Mouse (Mus musculus): Measurements from ENCODE around the gene Ppp4c. TPM values are rescaled to one million over a fixed set of nuclear protein-coding genes. Genes with fewer than 3 reads are reported as not detected.

Ppp4c gene
- polyA plus RNA-seq (2021; fragmentation: Nextera tagmentation): 52.4 and 61.8 TPM in 2 replicates
- long read RNA-seq, experiment 1, transcript Ppp4c-201 (9 exons, 1,359 nt): major isoform, 50 of 62 reads
- long read RNA-seq, experiment 1, partial matches to known transcripts: 4 of 62 reads
- long read RNA-seq, experiment 1, other reads (novel, unspliced or antisense): 5 of 62 reads
- long read RNA-seq, experiment 2, transcript Ppp4c-211 (8 exons, 1,400 nt): minor isoform, 8 of 143 reads
- long read RNA-seq, experiment 2, transcript Ppp4c-201 (9 exons, 1,359 nt): major isoform, 112 of 143 reads
- long read RNA-seq, experiment 2, partial matches to known transcripts: 0 of 143 reads
- long read RNA-seq, experiment 2, other reads (novel, unspliced or antisense): 19 of 143 reads

GRCm38 (mm10) chr7:126791851-126792720, at the start of gene Ppp4c:
Gene Ppp4c (minus strand): TSS chr7:126792496.

DNA sequence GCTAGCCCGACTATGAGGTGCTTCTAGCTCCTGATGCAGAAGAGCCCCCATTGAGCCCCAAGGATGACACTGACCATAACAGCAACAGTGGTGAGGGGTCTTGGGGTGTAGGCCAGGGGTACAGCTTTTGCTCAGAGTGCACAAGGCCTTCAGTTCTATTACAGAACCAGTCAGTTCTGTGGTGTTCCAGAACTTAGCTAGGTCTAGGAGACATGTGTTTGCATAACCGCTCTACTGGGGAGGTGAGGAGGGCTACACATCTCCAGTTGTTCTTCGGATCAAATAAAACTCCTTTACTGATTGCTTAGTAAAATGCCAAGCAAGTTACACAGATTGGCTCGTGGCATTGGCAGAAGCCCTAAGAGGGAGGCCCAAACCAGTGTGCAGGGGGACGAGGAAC, 39.2 kb upstream of the Ppp4c start, which contains the start of gene 4930451I11Rik:
Gene 4930451I11Rik, minus strand, starts transcription at position 101 of the 400 bp plus-strand sequence.

GRCm38 (mm10) chr7:126797411-126798126, 5.3 kb upstream of the Ppp4c start, which contains the start of gene Fam57b:
Gene Fam57b (plus strand): TSS chr7:126797668.

DNA sequence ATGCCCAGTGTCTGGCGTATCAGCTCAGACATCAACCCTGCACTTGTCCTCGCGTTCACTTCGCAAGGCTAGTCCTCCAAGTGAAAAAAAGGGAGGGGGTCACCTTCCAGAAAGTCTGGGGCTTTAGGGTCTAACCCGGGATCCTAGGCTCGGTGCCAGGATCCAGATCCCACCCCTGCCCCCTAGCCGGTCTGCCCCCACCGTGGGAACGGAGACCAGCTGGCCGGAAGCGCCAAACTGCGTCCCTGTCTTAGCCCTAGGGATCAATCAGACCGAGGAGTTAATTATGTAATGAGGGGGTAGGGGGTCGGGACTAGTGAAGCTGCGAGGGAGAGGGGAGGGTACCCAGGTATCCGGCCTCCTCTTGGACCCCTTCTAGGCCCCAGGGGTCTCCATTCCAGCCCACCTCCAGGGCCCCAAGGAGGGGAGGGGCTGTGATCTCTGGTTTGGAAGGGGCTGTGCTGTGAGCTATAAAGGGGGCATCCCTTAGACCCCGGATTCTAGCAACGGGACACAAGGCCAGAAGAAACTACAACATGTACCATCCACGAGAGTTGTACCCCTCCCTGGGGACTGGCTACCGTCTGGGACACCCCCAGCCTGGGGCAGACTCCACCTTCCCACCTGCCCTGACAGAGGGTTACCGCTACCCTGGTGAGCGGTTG, 11.2 kb downstream of the Ppp4c start, which contains the start of gene Tbx6:
Gene Tbx6, plus strand, starts transcription at position 513 of the 665 bp plus-strand sequence.

GRCm38 (mm10) chr7:126776598-126777057, 15.7 kb downstream of the Ppp4c start, which contains the start of gene Ypel3:
Gene Ypel3 (plus strand): TSS chr7:126776955.

GRCm38 (mm10) chr7:126766201-126766600, 26.1 kb downstream of the Ppp4c start, which contains the start of gene Gdpd3:
Gene Gdpd3 (plus strand): TSS chr7:126766334.

GRCm38 (mm10) chr7:126759050-126759671, 33.1 kb downstream of the Ppp4c start, which contains the start of gene Mapk3:
Gene Mapk3 (plus strand): TSS chr7:126759601.

Other genes with a start within 250 kb of the Ppp4c start
- gene Eif3c, start 226.1 kb downstream of the Ppp4c start, polyA plus RNA-seq (2021; fragmentation: Nextera tagmentation): 220 and 222 TPM in 2 replicates
- 0.18 and 0.43 TPM in 2 replicates for gene Apobr, start 207.6 kb downstream of the Ppp4c start, polyA plus RNA-seq (2021; fragmentation: Nextera tagmentation)
- gene Cln3, start 206.7 kb downstream of the Ppp4c start, polyA plus RNA-seq (2021; fragmentation: Nextera tagmentation): 14.4 and 15.6 TPM in 2 replicates
- not detected in 2 replicates for gene Il27, start 197.6 kb downstream of the Ppp4c start, polyA plus RNA-seq (2021; fragmentation: Nextera tagmentation)
- 23.0 and 25.6 TPM in 2 replicates for gene Nupr1, start 161.6 kb downstream of the Ppp4c start, polyA plus RNA-seq (2021; fragmentation: Nextera tagmentation)
- gene Sgf29, start 143.2 kb downstream of the Ppp4c start, polyA plus RNA-seq (2021; fragmentation: Nextera tagmentation): 29.6 and 29.9 TPM in 2 replicates
- 11.5 and 17.2 TPM in 2 replicates for gene Sult1a1, start 116.1 kb downstream of the Ppp4c start, polyA plus RNA-seq (2021; fragmentation: Nextera tagmentation)
- 280 and 281 TPM in 2 replicates for gene Bola2, start 97.1 kb downstream of the Ppp4c start, polyA plus RNA-seq (2021; fragmentation: Nextera tagmentation)
- gene Slx1b, start 96.7 kb downstream of the Ppp4c start, polyA plus RNA-seq (2021; fragmentation: Nextera tagmentation): 6.3 and 7.9 TPM in 2 replicates
- gene Coro1a, start 84.7 kb downstream of the Ppp4c start, polyA plus RNA-seq (2021; fragmentation: Nextera tagmentation): 113 and 139 TPM in 2 replicates
- gene Mapk3, start 32.9 kb downstream of the Ppp4c start, polyA plus RNA-seq (2021; fragmentation: Nextera tagmentation): 44.9 and 49.7 TPM in 2 replicates
- 0.65 TPM in 1 of 2 replicates, not detected in the other for gene Gdpd3, start 26.2 kb downstream of the Ppp4c start, polyA plus RNA-seq (2021; fragmentation: Nextera tagmentation)
- 240 and 274 TPM in 2 replicates for gene Ypel3, start 15.5 kb downstream of the Ppp4c start, polyA plus RNA-seq (2021; fragmentation: Nextera tagmentation)
- not detected in 2 replicates for gene Tbx6, start 11.0 kb downstream of the Ppp4c start, polyA plus RNA-seq (2021; fragmentation: Nextera tagmentation)
- gene Fam57b, start 5.2 kb upstream of the Ppp4c start, polyA plus RNA-seq (2021; fragmentation: Nextera tagmentation): 4.4 and 5.3 TPM in 2 replicates
- gene 4930451I11Rik, start 39.1 kb upstream of the Ppp4c start, polyA plus RNA-seq (2021; fragmentation: Nextera tagmentation): not detected in 2 replicates
- gene Doc2a, start 54.9 kb upstream of the Ppp4c start, polyA plus RNA-seq (2021; fragmentation: Nextera tagmentation): 6.7 and 7.2 TPM in 2 replicates
- 2.4 and 3.8 TPM in 2 replicates for gene Hirip3, start 69.5 kb upstream of the Ppp4c start, polyA plus RNA-seq (2021; fragmentation: Nextera tagmentation)
- gene Ino80e, start 69.9 kb upstream of the Ppp4c start, polyA plus RNA-seq (2021; fragmentation: Nextera tagmentation): 46.0 and 48.1 TPM in 2 replicates
- 8.2 and 10.1 TPM in 2 replicates for gene Taok2, start 92.2 kb upstream of the Ppp4c start, polyA plus RNA-seq (2021; fragmentation: Nextera tagmentation)
- gene Tmem219, start 130.4 kb upstream of the Ppp4c start, polyA plus RNA-seq (2021; fragmentation: Nextera tagmentation): 28.6 and 32.5 TPM in 2 replicates
- gene Kctd13, start 136.4 kb upstream of the Ppp4c start, polyA plus RNA-seq (2021; fragmentation: Nextera tagmentation): 262 and 282 TPM in 2 replicates
- 10.4 and 12.0 TPM in 2 replicates for gene Asphd1, start 157.1 kb upstream of the Ppp4c start, polyA plus RNA-seq (2021; fragmentation: Nextera tagmentation)
- gene Sez6l2, start 158.1 kb upstream of the Ppp4c start, polyA plus RNA-seq (2021; fragmentation: Nextera tagmentation): 70.3 and 76.4 TPM in 2 replicates
- 205 and 220 TPM in 2 replicates for gene Cdipt, start 183.4 kb upstream of the Ppp4c start, polyA plus RNA-seq (2021; fragmentation: Nextera tagmentation)
- gene Cdiptos, start 183.6 kb upstream of the Ppp4c start, polyA plus RNA-seq (2021; fragmentation: Nextera tagmentation): 0.46 and 0.93 TPM in 2 replicates
- gene Mvp, start 222.1 kb upstream of the Ppp4c start, polyA plus RNA-seq (2021; fragmentation: Nextera tagmentation): 4.2 and 5.5 TPM in 2 replicates
- gene Pagr1b, start 224.0 kb upstream of the Ppp4c start, polyA plus RNA-seq (2021; fragmentation: Nextera tagmentation): 0.55 TPM in 1 of 2 replicates, not detected in the other
- gene Pagr1a, start 224.9 kb upstream of the Ppp4c start, polyA plus RNA-seq (2021; fragmentation: Nextera tagmentation): 28.6 and 49.8 TPM in 2 replicates
- 8.1 and 19.3 TPM in 2 replicates for gene Gm42742, start 228.6 kb upstream of the Ppp4c start, polyA plus RNA-seq (2021; fragmentation: Nextera tagmentation)
- 96.1 and 120 TPM in 2 replicates for gene Prrt2, start 228.7 kb upstream of the Ppp4c start, polyA plus RNA-seq (2021; fragmentation: Nextera tagmentation)
- gene Maz, start 234.5 kb upstream of the Ppp4c start, polyA plus RNA-seq (2021; fragmentation: Nextera tagmentation): 5.6 and 7.1 TPM in 2 replicates
- 15.6 and 17.6 TPM in 2 replicates for gene Kif22, start 250.0 kb upstream of the Ppp4c start, polyA plus RNA-seq (2021; fragmentation: Nextera tagmentation)

All from layer of hippocampus, adult 6 months (tissue).